Mouse (Mus musculus): ENCODE results near the gene Calm3. TPM values are rescaled to one million over a fixed set of nuclear protein-coding genes. Genes with fewer than 3 reads are reported as not detected.

The Calm3 gene
- polyA plus RNA-seq, 1 experiment from 2014 or later: 134 TPM

DNA sequence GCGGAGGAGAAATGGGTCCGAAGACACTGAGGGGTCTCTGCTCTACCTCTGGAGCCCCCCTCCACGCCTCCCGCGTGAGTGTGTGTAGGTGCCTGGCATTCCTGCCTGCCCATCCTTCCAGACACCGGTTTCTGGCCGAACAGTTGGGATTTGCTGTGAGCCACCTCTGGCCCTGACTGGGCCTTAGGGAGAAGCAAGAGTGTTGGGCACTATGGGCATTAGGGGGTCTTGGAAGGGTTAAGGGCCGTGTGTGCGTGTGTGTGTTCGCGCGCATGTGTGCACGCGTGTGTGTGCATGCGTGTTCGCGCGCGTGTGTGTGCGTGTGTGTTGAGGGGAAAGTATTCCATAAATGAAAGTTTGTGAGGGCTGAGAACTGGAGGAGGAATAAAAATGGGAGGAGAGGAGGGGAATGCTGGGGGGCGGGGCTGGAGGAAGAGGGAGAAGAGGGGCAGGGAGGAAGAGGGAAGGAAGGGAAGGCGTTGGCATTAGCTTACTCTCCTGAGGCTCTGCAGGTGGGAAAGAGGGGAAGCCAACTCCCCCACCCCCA is 23.5 kb upstream of the Calm3 start:
- Histone ChIP-seq H3K27ac (no peak overlapping the region), H3K36me3 (ENCODE audit: insufficient read depth, low read length) (no peaks in the 10 kb centered on the region), H3K9me3 (replicated peaks; ENCODE audit: low read length) (no peaks in the 10 kb centered on the region), H3K4me2 (ENCODE audit: low read length) (peak overlapping the region; percentile 49), H3K9ac (ENCODE audit: low read depth, low read length) (0 out of 2 replicates have a peak overlapping the region, but pooled peaks have one; percentile 43), H3K4me1 (replicated peaks; ENCODE audit: insufficient read depth, low read length) (peaks cover 37% of the 10 kb centered on the region), H3K27me3 (ENCODE audit: insufficient read depth, low read length) (peaks cover 30% of the 10 kb centered on the region), H3K4me3 (replicated peaks; ENCODE audit: low read depth, low read length) (peak overlapping the region; percentile 33)
- ATAC-seq (replicated peaks; ENCODE audit: low FRiP score, low read depth): no peak
- WGBS: 21% methylated on average over 22 of the region's 22 CpGs
- no peak for DNase-seq (ENCODE audit: low spot score)
- TF ChIP-seq CTCF (IDR thresholded peaks at IDR 0.05; ENCODE audit: low read depth): no peak

DNA sequence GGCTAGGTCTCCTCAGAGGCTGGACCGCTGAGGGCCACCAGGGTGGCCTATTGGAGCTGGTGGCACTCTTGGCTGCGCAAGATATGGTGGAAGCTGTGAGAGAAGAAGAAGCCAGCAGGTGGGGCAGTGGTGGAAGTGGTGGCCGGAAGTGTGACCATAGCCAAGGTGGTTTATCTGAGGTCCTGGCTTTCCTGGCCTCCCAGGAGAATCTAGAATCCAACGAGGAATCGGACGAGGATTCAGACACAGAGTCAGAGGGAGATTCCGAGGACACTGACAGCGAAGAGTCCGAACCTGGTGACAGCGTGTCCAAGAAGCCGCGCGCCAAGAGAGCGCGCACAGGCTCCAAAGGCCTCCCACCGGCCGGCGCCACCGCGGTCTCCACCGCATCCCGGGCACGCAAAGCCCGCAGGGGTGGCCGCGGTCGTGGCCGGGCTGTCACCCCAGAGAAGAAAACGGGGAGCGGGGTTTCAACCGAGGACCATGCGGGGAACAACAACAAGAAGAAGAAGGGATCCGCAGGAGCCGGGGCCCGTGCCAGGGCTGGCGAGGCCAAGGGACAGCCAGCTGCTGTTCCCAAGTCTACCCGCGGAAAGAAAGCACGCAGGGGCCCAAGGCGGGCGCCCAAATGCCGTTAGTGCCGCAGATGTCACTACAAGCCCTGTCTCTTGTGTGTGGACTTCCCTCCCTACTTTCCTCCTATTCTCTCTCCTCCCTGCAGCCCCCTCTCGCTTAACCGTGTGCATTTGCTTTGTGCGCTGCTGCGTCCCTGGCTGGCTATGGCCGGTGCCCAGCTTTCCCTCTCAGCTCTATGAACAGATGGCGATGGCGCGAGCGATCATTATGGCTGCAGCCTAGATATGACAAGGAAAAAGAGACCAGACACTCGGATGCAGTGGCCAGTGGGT is 22.8 kb upstream of the Calm3 start:
- DNase-seq (ENCODE audit: low spot score): no peak
- Histone ChIP-seq H3K9ac (ENCODE audit: low read depth, low read length) (peak overlapping the region; percentile 43; the same call in 1 of the 2 replicates), H3K4me3 (replicated peaks; ENCODE audit: low read depth, low read length) (peak overlapping the region; percentile 33), H3K9me3 (replicated peaks; ENCODE audit: low read length) (no peaks in the 10 kb centered on the region), H3K36me3 (ENCODE audit: insufficient read depth, low read length) (no peaks in the 10 kb centered on the region), H3K27me3 (ENCODE audit: insufficient read depth, low read length) (peaks cover 30% of the 10 kb centered on the region), H3K27ac (no peak overlapping the region), H3K4me2 (ENCODE audit: low read length) (peak overlapping the region; percentile 49), H3K4me1 (replicated peaks; ENCODE audit: insufficient read depth, low read length) (peaks cover 37% of the 10 kb centered on the region)
- TF ChIP-seq CTCF (IDR thresholded peaks at IDR 0.05; ENCODE audit: low read depth): peak; percentile 50
- no peak for ATAC-seq (replicated peaks; ENCODE audit: low FRiP score, low read depth)
- 7% methylated on average over 53 of the region's 53 CpGs for WGBS

DNA sequence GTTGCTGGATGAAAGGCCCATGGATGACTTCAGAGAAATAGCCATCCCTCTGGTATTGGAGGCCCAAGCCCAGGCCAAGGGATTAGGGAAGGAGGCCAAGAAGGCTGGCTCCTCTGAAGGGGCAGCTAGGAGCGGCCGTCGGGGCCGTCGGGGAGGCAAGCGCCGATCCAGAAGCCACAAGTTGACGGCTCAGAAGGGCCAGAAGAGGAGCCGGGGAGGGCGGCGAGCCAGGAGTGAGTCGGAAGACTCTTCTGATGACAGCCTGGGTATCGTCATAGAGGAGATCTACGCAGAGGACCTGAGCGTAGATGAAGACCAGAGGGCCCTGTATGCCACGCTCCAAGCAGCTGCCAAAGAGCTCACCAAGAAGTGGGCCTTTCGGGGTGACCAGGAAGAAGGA is 21.5 kb upstream of the Calm3 start:
- Histone ChIP-seq H3K27ac (no peak overlapping the region), H3K4me2 (ENCODE audit: low read length) (peak overlapping the region; percentile 73), H3K9me3 (replicated peaks; ENCODE audit: low read length) (no peaks in the 10 kb centered on the region), H3K9ac (ENCODE audit: low read depth, low read length) (0 out of 2 replicates have a peak overlapping the region, but pooled peaks have one; percentile 28), H3K4me3 (replicated peaks; ENCODE audit: low read depth, low read length) (0 out of 2 replicates have a peak overlapping the region, but pooled peaks have one; percentile 48), H3K4me1 (replicated peaks; ENCODE audit: insufficient read depth, low read length) (peaks cover 37% of the 10 kb centered on the region), H3K27me3 (ENCODE audit: insufficient read depth, low read length) (peaks cover 30% of the 10 kb centered on the region), H3K36me3 (ENCODE audit: insufficient read depth, low read length) (no peaks in the 10 kb centered on the region)
- 21% methylated on average over 17 of the region's 17 CpGs for WGBS
- TF ChIP-seq CTCF (IDR thresholded peaks at IDR 0.05; ENCODE audit: low read depth): no peak
- ATAC-seq (replicated peaks; ENCODE audit: low FRiP score, low read depth) (no peak), DNase-seq (ENCODE audit: low spot score) (no peak)

DNA sequence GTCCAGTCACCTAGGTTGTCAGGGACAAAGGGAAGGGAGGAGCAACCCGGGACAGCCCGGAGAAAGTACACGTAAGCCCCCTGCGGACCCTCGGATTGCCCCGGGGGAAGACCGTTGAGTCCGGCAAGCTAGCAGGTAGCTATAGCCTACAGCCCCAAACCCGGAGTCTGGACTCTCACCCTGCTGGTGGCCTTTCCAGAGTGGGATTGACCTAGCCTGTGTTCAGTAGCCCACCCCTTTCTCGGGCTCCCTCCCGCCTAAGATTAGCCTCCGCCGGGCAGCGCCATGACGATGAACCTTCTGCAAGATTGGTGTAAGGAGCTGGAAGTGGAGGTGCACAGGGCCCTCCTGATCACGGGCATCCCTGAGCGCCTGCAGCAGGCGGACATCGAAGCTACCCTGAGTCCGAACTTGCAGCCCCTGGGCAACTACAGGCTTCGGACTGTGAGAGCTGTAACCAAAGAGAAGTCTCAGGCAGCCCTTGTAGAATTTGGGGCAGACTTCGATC is 20.9 kb upstream of the Calm3 start:
- Histone ChIP-seq H3K27ac (no peak overlapping the region; the same call in 1 of the 2 replicates), H3K4me1 (replicated peaks; ENCODE audit: insufficient read depth, low read length) (peaks cover 37% of the 10 kb centered on the region), H3K27me3 (ENCODE audit: insufficient read depth, low read length) (peaks cover 30% of the 10 kb centered on the region), H3K4me3 (replicated peaks; ENCODE audit: low read depth, low read length) (peak overlapping the region; percentile 48), H3K9ac (ENCODE audit: low read depth, low read length) (peak overlapping the region; percentile 74), H3K4me2 (ENCODE audit: low read length) (peak overlapping the region; percentile 73), H3K36me3 (ENCODE audit: insufficient read depth, low read length) (no peaks in the 10 kb centered on the region), H3K9me3 (replicated peaks; ENCODE audit: low read length) (no peaks in the 10 kb centered on the region)
- ATAC-seq (replicated peaks; ENCODE audit: low FRiP score, low read depth) (peak; percentile 37), DNase-seq (ENCODE audit: low spot score) (no peak)
- TF ChIP-seq CTCF (IDR thresholded peaks at IDR 0.05; ENCODE audit: low read depth): no peak
- WGBS: 3% methylated on average over 22 of the region's 22 CpGs

DNA sequence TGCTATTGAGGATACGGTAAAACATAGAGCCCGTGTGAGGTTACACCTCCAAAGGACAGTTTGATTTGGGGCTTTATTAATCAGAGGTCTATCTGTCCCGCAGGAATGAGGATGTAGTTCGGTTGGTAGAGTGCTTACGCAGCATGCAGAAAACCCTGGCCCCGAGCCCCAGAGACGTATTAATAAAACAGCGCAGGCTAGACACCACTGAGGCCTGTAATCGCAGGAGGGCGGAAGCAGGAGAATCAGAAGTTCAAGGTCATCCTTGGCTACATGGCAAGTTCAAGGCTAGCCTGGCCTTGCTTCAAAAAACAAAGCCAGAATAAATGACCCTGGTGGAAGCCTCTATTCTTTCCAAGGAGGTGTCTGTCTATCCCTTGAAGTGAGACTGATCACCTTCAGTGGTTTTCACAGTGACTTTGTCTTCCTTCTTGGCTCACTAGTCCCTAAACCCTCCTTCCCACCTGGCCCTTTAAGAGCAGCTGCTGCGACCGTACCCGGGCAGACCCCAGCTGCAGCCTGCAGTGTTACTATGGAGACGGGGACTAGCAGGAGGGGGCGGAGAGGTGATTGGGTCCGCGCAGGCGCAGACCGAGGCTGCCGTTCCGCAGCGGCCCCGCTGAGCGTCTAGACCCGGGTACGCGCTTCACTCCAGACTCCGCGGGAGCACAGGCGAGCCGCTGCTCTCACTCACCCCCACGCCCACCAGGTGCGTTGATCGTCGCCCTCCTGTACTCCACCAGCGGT is 20.3 kb upstream of the Calm3 start, which contains the start of gene Pnmal2:
Pnmal2 (plus strand) TSS at position 622 of the 747 bp plus-strand sequence.
- Histone ChIP-seq H3K27ac (no peak within 1 kb of the TSS; the same call in 1 of the 2 replicates), H3K9me3 (replicated peaks; ENCODE audit: low read length) (no peaks in the 10 kb centered on the region), H3K9ac (ENCODE audit: low read depth, low read length) (peak within 1 kb of the TSS; percentile 74), H3K4me3 (replicated peaks; ENCODE audit: low read depth, low read length) (peak within 1 kb of the TSS; percentile 48), H3K4me2 (ENCODE audit: low read length) (peak within 1 kb of the TSS; percentile 73), H3K4me1 (replicated peaks; ENCODE audit: insufficient read depth, low read length) (peaks cover 37% of the 10 kb centered on the region), H3K27me3 (ENCODE audit: insufficient read depth, low read length) (peaks cover 25% of the 10 kb centered on the region), H3K36me3 (ENCODE audit: insufficient read depth, low read length) (no peaks in the 10 kb centered on the region)
- ATAC-seq (replicated peaks; ENCODE audit: low FRiP score, low read depth) (peak; percentile 86), DNase-seq (ENCODE audit: low spot score) (peak; percentile 97)
- WGBS: 14% methylated on average over 36 of the region's 36 CpGs
- no peak for TF ChIP-seq CTCF (IDR thresholded peaks at IDR 0.05; ENCODE audit: low read depth)

DNA sequence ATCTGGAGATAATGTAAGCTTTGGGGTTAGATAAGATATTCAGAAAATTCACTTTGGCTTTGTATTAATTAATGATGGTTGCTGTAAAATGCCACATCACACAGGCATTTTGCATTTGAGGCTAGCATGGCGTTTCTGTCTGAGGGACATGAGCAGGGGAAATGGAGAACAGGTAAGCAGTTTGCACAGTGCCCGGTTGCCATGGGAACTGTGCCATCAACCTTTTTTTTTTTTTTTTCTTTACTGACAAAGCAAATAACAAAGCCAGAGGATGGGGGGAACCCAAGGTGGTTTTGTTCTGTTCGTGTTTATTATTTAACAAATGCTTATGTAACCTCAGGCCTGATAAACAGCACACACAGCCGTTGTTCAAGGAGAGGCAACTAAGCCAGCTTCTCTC is 18.9 kb upstream of the Calm3 start:
- TF ChIP-seq CTCF (IDR thresholded peaks at IDR 0.05; ENCODE audit: low read depth): no peak
- H3K27ac ChIP-seq: no peak overlapping the region
- 62% methylated on average over 4 of the region's 4 CpGs for WGBS

More for the DNA sequence above, 18.9 kb upstream of the Calm3 start:
- H3K27me3 ChIP-seq (ENCODE audit: insufficient read depth, low read length): peaks cover 25% of the 10 kb centered on the region
- peaks cover 32% of the 10 kb centered on the region for H3K4me1 ChIP-seq (replicated peaks; ENCODE audit: insufficient read depth, low read length)
- no peaks in the 10 kb centered on the region for H3K9me3 ChIP-seq (replicated peaks; ENCODE audit: low read length)
- H3K4me3 ChIP-seq (replicated peaks; ENCODE audit: low read depth, low read length): no peak overlapping the region
- ATAC-seq (replicated peaks; ENCODE audit: low FRiP score, low read depth) (no peak), DNase-seq (ENCODE audit: low spot score) (no peak)
- no peak overlapping the region for H3K9ac ChIP-seq (ENCODE audit: low read depth, low read length)
- H3K4me2 ChIP-seq (ENCODE audit: low read length): no peak overlapping the region
- H3K36me3 ChIP-seq (ENCODE audit: insufficient read depth, low read length): no peaks in the 10 kb centered on the region
